15 mouse cellular contexts compared by ENCODE assay signal in the genomic region with DNA sequence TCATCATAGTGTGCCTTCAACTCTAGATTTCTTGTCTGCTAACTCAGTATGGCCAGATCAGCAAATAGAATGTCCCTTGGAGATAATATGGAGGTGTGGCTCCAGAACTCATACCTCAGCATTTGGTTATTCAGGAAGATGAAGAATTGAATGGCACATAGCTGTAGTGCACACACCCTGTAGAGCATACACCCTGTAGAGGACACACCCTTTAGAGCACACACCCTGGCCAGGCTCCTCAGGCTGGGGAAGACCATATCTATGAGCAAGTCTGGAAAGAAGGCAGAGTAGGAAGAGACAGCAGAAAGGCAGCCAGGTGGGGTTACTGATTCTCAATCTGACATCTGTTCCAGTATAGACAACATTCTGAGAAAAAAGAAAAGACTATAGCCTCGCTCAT.
"Had no signal": no experiment of that assay in that cellular context is flagged by ENCODE, and none has a peak within 500 bp of the region (broad histone marks: within the 10 kb centered on the region; RNA-seq: fewer than 3 reads in every experiment).

No protein-coding gene starts in this region.

- H3K4me1 ChIP-seq: stomach, embryonic 15.5 days had no signal

- H3K27me3 ChIP-seq: neural tube, embryonic 12.5 days; stomach, embryonic 15.5 days had no signal

- DNase-seq: retina, postnatal 1 day; right cerebral cortex, adult 18-20 months; right cerebral cortex, postnatal 14 days; right cerebral cortex, postnatal 25 days; right cerebral cortex, postnatal 4 days; thymus, adult 18-20 months; thymus, adult 2 months; thymus, postnatal 14 days; thymus, postnatal 25 days; thymus, postnatal 36 days; thymus, postnatal 4 days had no signal

- H3K4me3 ChIP-seq: neural tube, embryonic 12.5 days; neural tube, embryonic 13.5 days; neural tube, embryonic 15.5 days; stomach, embryonic 15.5 days had no signal

- H3K27ac ChIP-seq: neural tube, embryonic 12.5 days; neural tube, embryonic 13.5 days; neural tube, embryonic 15.5 days; stomach, embryonic 15.5 days had no signal

- H3K9ac ChIP-seq: neural tube, embryonic 12.5 days; neural tube, embryonic 13.5 days; neural tube, embryonic 15.5 days; stomach, embryonic 15.5 days had no signal

- H3K36me3 ChIP-seq: neural tube, embryonic 12.5 days; neural tube, embryonic 13.5 days; neural tube, embryonic 15.5 days; stomach, embryonic 15.5 days had no signal

- H3K9me3 ChIP-seq: neural tube, embryonic 12.5 days; neural tube, embryonic 13.5 days; neural tube, embryonic 15.5 days; stomach, embryonic 15.5 days had no signal

- H3K4me2 ChIP-seq: neural tube, embryonic 12.5 days; neural tube, embryonic 13.5 days; neural tube, embryonic 15.5 days; stomach, embryonic 15.5 days had no signal
